Mouse (Mus musculus) embryo, embryonic 9.5 days (tissue): ENCODE measurements around the gene Aff3.

Experiments
- DNase-seq: peaks from one replicate; pipeline ENCODE4 v3.0.0-alpha.2; 2017; ENCODE audit errors: extremely low spot score

The Aff3 gene

DNA sequence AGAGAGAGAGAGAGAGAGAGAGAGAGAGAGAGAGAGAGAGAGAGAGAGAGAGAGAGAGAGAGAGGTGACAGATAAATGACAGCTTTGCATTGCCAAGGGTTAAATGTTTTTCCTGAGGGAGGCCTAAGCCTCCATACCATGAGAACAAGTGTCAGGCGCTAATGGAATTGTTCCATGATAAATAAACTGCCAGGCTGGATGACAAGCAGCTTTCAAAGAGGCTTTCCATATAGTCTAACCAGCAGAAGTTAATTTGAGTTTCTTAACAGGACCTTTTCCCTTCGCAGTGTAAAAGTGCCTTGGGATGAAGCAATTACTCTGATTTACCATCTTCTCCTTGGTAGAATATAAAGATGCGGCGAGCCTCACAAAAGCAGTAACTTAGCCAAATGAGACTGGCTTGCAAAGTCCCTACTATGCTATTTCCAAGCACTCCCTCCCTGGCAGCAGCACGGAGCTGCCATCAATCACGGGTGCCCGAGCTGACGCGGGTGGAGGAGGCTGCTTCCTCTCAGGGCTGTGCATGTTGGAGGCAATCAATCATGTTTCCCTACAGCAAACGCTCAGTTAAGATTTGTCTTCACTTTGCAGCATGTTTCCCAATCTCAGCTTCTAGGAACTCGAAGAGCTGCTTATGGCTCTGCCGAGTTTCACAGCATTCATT, 119.3 kb downstream of the Aff3 start:
- DNase-seq = peak; percentile 62

DNA sequence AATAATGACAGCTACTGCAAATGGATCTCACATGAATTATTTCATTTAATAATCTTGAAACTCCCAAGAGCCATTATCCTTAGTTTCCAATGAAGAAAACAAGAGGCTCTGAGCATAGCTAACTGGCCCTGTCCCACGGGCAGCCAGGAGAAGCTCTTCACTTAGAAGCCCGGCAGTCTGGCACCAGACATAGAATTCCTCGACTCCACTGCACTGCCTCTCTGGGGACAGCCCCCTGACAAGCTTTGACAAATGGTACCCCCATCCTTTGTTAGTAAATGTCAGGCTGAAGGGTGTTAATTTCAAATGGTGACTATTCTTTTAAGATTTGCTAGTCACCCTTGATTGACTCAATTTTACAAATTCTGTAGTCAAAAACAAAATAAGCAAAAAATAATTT, 120.3 kb downstream of the Aff3 start:
- peak; percentile 30 for DNase-seq

DNA sequence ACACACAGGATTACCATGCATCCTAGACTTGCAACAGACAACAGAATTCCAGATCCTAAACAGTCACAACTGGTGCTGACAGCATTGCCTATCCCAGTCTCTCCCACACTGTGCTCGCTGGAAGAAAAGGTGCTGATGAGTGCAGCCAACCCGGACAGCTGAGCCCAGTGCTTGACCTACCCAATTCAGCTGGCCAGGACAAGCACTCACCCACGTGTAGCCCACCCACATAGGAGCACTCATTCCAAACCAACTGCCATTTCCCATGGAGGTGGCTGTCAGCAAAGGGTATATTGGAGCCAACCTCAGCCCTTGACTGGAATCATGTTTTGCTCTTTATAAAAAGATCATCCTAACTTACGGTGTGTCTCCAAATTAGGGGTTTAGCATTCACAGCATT, 123.2 kb downstream of the Aff3 start:
- no peak for DNase-seq

DNA sequence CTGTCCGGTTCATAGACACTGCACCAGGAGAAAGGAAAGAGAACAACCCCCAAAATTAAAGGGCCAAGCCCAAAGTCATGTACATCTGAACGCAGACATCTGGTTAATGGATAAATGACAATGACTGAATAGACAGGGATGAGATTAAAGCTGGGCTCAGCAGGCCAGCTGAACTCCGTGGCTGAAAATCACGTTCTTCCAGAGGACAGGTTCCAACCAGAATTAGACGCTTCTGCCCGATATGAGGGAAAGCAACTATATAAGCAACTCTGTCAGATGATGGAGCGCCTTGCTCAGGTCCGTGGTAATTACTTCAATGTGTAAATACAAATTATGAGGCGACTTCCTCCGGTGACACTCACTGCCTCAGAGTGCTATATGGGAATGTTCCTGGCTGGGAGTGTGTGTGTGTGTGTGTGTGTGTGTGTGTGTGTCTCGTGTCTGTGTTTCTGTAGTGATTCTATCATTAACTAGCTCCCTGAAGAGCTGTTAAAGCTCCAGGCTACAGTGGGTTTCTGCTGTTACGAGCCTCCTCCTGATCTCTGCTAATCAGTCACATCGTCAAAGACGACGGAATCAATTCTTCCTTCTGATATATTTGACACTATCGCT, 127.7 kb downstream of the Aff3 start:
- DNase-seq = no peak

DNA sequence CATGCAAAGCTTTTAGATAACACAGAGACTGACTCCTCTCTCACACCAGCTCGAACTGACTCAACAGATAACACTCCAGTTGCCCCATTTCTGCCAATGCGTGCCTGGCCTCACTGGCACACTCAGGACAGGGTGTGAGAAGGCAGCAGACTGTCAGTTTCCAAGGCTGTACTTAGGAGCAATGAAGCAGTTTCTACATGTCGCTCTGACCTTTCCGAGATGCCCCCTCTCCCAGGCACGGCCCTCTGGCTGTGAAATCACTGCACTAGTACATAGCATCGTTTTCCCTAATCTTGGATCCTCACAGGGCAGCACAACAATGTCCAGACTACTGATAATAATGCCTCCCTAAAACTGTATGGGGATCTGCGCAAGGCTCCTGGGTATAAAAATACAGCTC, 132.2 kb downstream of the Aff3 start:
- no peak for DNase-seq

DNA sequence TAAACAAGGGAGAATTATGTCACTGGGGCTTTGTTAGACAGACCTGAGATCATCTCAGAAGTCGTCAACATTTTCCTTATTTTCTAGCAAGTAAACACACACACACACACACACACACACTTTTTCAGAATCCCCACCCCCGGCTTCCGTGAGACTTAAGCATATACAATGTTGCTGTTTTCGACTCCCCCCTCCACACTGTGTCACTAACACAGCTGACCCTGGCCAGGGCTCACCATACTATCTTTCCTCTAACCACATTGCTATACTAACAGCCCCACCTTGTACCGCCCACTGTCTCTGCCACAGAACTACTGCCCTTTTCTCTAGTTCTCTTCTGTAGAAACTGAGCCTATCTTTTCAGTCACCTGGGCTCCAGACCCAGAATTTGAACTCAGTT, 136.1 kb downstream of the Aff3 start:
- no peak for DNase-seq

DNA sequence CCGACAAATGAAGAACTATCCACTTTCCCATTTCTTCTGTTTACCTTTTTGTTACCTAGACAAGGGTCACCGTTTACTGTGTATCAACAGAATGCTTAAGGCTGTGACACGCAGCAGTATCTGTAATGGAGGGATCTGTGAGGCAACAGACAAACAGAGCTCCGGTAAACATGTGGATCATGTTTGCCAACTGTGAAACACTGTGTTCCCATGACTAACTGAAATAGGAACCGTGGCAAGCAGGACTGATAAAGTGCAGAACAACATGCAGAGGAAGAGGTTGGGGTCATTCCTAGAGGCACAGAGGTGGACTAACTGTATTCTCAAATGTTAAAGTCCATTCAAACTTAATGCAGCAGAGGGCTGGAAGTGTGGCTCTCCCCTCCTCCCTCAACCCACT, 138.2 kb downstream of the Aff3 start:
- no peak for DNase-seq

DNA sequence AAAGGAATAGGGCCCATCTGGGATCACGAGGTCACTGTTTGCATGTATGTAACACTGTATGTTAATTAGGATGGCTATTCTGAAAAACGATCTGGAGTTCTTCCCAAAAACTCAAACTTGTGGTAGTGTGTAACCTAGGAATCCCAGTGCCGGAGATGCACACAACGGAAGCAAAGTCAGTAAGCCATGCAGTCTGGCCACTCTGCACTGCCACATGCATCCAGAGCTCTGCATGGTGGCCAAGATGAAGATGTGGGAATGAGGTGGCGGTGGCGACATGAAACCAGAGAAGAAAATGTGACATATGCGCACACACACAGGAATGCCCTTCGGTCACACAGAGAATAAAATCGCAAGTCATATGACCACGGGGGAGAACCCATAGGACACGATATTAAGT, 143.1 kb downstream of the Aff3 start:
- DNase-seq = no peak

DNA sequence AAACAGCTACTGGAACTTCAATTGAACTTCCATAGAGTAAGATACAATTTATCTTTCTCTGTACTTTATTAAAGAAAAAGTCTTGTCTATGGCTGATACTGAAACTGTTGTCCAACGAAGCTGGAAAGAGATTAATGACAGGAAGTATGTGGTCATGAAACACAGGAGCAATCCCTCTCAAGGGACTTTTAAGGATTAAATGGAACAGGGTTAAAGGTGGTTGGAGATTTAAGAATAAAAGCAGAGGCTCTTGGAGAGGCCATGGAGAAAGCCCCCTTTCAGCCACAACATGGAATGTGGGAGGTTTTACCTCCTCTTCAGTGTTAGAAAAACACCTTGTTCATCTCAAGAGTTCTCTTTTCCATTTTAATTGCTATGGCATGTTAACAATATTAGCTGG, 148.5 kb downstream of the Aff3 start:
- DNase-seq = no peak

DNA sequence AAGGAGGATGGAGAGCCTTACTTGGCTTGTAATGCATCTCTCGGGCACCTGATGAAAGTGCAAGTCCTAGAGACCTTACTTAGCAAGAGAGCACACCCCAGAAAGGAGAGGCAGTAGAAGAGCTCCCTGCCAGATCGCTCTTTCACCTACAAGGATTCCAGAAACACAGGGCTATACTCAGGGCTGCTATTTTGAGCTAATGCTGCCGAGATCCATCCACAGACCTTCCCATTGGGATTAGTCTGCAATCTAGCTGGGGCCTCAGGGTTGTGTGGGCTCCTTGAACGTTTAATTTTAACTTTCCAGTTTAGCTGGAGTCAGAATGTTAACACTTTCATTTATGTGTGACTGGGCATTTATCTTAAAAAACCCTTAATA, 150.1 kb downstream of the Aff3 start:
- DNase-seq = no peak

DNA sequence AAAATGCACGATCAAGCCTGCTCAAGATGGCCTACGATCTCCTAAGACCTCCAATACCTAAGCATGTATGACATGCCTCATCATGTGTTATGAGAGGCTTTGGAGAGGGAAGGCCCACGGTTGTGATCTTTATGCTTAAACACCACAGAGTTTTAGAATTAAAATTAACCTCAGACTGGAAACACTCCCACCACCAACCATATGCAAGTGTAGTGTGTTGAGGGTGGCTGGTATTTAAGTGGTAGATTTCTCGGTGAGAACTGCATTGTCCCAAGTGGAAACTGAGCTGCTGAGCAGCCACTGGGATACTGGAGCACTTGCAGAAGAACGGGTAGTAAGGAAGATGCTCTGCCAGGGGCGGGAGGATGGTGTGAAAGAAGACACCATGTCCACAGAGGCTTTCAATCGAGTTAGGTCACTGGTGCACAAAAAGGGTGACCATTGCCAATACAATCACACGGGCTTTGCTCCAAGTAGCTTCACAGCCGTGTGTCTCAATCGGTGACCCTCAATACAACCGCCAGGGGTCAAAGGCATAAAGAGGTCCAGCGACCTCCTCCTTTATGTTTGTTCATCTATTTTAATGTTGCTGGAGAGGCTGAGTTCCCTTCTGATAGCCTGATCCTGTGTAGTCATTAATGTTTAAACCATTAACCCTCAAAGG, 150.7 kb downstream of the Aff3 start:
- peak; percentile 45 for DNase-seq

DNA sequence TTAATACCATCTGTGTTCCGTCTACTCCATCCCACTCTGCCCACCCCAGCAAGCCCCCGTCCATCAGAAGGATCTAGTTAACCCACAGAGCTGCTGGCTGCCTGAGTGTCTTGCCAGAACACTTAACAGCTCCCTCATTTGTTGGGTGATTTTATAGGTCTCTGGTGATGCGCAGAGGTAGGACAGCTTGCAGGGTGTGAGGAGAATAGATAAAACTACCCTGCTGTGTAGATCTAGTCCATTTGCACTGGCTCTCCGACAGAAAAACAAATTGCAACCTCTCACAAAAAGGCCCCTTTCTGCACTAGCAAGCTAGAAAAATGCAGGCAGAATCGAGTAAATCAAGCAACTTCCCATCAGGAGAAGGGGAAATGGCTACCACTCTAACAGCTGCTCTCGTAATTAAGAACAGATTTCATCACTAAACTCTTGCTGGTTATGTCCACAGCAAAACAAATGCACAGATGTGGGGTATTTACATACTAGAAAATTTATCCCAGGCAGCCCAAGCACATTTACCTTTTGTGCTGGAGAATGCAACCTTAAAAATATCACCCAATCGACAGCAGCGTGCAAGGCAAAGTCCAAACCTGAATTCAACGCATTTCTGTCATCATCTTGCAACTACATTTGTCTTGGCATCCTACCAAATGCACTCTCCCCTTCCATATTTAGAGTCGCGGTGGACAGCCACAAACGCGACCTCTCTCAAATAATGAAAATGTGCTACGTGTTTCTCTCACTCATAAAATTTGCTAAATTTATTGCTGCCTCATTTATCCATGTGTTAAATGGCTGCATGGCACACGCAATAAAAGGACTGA, 152.3 kb downstream of the Aff3 start:
- peak; percentile 28 for DNase-seq

DNA sequence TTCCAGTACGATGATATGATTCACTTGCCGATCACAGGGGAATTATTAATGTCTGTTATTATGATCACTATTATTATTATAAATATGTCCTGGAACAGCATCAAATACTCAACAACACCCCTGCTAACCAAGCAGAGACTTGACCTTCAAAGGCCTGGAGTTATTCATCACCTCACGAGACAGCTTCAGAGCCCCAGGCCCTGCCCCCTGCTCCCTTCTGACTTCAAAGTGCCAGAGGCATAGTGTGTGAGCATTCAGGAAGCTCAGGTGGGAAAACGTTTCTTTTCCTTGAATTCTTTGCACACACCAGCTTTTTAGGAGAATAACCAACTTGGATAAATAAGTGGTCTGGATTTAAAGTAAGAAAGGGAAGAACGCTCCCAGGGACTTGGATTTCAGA, 153.7 kb downstream of the Aff3 start:
- no peak for DNase-seq

DNA sequence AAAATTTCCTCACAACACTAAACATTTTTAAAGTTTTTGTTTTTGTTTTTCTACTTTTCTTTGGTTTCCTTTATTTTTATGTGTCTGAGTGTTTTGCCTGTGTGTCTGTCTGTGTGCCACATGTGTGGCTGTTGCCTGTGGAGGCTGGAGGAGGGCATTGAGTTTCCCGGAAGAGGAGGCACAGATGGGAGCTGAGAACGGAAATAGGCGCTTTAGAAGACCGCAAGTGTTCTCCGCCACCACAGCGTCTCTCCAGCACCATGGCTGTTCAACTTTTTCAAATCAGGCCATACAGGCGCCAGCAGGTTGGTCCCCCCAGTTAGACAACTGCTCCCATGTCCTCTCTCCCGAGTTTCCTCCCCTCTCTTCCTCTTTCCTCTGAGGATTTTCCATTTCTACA, 155.5 kb downstream of the Aff3 start:
- no peak for DNase-seq

DNA sequence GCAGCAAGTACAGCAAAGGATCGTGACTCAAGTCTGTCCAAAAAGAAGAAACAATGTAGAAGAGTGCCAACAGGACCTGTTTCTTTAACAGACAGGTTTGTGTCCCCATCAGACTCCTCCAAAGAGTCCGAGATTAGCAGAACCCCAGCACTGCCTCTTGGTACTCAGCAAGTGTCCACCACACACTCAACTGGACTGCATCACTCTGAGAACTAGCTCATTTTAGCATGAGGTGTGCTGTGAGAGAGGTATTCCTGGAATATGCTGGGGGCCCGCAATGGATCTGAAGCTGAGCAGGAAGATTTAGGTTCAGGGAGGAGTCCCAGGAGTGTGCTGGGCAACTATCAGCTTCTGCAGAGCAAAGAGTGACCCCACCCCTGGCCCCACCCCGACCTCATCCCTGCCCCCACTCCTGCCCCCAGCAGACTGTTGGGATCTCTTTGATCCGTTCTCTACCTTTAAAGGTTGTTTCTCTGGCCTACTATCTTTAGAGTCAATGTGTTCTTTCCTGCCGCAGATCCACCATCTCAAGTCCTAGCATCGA, 157.0 kb downstream of the Aff3 start:
- DNase-seq = no peak

DNA sequence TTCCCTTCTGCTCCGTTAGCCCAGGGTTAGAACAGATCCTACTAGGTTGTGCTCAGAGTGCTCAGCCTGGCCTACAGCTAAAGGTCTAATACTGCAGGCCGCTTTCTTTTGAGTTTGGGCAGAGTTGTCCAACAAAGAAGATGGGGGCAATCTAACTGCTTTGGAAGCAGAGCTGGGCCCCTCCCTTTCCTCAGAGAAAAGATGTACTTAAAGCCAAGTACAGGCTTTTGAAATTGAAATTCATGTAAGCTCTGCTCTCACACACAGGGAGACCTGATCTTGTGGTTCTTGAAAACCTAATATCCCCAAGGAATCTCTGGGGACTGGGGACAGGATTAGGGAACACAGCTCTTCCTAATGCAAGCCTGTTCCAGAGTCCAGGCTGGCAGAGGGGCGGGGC, 158.4 kb downstream of the Aff3 start:
- DNase-seq = no peak

DNA sequence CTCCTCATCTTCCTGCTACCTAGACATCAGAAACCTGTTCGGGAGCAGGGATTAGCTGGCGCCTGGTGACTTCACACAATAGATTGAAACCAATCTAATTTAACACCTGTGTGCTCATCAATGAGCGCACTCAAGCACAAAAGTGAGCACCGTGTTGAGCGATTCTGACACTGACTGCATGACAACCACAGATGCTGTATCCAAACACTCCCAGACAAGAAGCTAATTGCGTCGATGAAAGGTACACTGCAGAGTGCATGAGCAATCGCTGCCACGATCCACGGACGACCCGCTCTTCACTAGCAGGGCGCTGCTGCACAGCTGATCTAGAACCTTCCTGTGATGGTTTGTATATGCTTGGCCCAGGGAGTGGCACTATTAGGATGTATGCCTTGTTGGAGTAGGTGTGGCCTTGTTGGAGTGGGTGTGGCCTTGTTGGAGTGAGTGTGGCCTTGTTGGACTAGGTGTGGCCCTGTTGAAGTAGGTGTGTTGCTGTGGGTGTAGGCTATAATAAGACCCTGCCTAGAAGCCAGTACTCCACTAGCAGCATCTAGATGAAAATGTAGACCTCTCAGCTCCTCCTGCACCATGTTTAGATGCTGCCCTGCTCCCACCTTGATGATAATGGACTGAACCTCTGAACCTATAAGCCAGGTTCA, 161.2 kb downstream of the Aff3 start:
- DNase-seq = no peak

DNA sequence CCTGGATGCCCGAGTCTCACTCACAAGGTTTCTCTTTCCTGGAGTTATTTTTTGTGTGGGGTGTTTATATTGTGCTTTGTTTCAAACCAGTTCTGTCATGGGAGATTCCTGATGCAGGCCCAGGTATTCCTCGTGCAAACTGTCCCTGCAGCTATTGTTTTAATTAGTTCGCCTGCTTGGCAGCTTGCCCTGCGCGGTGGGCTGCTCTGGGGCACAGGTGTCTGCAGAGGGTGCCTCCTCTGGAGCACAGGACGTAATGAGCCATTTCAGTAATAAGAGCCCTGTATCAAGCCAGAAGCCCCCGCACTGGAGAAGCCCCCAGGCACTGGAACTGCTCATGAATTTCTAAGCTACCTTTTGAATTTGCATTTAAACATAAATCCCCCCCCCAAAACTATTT, 162.0 kb downstream of the Aff3 start:
- DNase-seq = no peak

DNA sequence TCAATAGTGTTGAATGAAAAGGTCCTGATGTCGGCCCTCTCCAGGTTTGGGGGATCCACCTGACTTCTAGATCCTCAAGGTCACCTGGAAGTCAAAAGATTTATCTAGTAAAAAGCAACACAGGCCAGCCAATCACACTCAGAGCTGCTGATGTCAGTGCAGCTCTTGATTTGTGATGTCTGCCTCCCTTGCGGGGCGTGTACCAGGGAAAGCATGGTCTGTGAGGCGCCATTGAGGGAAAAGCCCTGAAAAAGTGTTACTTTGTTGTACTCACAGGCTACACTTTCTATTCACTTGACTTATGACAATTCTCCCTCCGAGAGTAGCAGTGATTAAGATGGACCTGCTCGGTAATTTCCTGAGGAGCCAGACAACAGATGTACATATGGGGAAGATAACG, 163.5 kb downstream of the Aff3 start:
- DNase-seq = no peak

DNA sequence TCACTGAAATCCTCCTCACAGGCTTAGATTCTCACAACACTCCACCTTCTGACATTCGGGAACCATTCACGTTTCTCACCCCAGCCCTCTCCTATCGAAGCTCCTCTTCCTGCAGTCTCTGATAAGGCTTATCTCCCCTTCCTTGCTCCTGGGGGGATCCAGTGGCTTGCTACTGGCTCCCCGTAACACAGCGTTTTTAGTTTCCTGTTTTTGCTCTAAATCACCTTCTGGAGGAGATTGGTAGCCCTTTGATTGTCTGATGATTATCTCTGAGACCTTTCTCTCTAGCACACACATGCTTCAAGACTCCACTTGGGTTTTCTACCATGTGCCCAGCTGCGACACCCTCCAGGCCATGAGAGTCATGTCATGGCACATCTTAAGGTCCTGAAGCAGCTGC, 165.3 kb downstream of the Aff3 start:
- no peak for DNase-seq

DNA sequence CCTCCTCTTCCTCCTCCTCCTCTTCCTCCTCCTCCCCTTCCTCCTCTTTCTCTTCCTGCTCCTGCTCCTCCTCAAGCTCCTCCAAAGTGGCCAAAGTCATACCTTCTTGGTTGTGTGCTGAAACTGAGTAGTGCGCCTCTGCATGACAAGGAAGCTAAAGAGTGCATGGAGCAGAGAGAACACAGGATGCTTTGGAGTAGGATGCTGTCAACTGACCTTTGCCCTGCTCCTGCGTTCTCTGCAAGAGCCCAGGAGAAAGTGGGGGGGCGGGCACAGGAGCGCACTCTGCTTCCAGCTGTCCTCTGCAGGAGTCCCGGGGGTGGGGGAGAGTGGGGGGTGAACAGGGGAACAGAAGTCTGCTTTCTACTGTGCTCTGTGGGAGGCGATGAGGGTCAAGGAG, 167.2 kb downstream of the Aff3 start:
- peak; percentile 45 for DNase-seq
